Mouse (Mus musculus): ENCODE measurements around the gene Fam124b.

The Fam124b gene

GRCm38 (mm10) chr1:80177651-80178382 lies 40.5 kb downstream of the Fam124b start:
- DNase-seq (ENCODE audit: low spot score), result no peak

- DNase-seq (ENCODE audit: low spot score), result no peak
Measured at GRCm38 (mm10) chr1:80167706-80168105, 50.6 kb downstream of the Fam124b start.

GRCm38 (mm10) chr1:80166577-80166976 lies 51.7 kb downstream of the Fam124b start:
- DNase-seq (ENCODE audit: low spot score), result no peak

GRCm38 (mm10) chr1:80165391-80165790 lies 52.9 kb downstream of the Fam124b start:
- no peak for DNase-seq (ENCODE audit: low spot score)

- no peak for DNase-seq (ENCODE audit: low spot score)
Measured at GRCm38 (mm10) chr1:80162943-80163342, 55.3 kb downstream of the Fam124b start.

GRCm38 (mm10) chr1:80159586-80159985 lies 58.7 kb downstream of the Fam124b start:
- no peak for DNase-seq (ENCODE audit: low spot score)

DNA sequence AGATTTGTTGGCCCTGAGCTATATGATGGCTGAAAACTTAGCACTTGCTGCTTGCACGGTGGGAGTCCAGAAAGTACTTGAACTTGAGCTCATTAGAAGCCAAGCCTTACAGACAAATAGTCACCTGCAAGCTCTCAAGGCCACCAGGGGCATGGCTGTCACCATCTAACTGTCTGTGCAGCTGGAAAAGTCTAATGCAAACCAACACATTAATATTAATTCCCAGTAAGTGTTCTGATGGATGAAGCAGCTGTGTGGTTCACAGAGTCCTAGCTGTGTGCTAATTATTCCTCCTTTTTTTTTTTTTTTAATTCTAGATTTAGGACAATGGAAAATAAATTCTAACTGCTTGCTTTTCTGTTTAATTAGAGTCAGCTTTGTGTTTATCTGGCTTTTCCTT lies 63.4 kb downstream of the Fam124b start:
- no peak for DNase-seq (ENCODE audit: low spot score)

GRCm38 (mm10) chr1:80153125-80153716 lies 65.1 kb downstream of the Fam124b start:
- no peak for DNase-seq (ENCODE audit: low spot score)

- no peak for DNase-seq (ENCODE audit: low spot score)
Measured at GRCm38 (mm10) chr1:80150681-80151080, 67.6 kb downstream of the Fam124b start.

Data from ovary, postnatal 14 days (tissue).